Mouse (Mus musculus) forebrain, embryonic 14.5 days (tissue): ENCODE results near the gene Rab11fip3. TPM values are rescaled to one million over a fixed set of nuclear protein-coding genes. Genes with fewer than 3 reads are reported as not detected.
"Not testable (repeated sequence)": the region's sequence is repeated elsewhere in the genome, so short reads cannot be mapped to it uniquely, and the experiment has no call there.

Experiments
- ATAC-seq: fragments of 200-750 bp; cut with Nextera tagmentation; 2 replicates; pipeline ENCODE4 v1.8.0; 2017; ENCODE audit warnings: mild to moderate bottlenecking, moderate library complexity
- DNase-seq: peaks from one replicate; pipeline ENCODE4 v3.0.0-alpha.2; 2015; ENCODE audit warnings: low spot score
- H3K27ac ChIP-seq: fragments of 300-500 bp; sonication (generic); 2 replicates; pipeline ENCODE4 v1.5.1; 2014; ENCODE audit warnings: low read depth, mild to moderate bottlenecking, control low read depth, low read length, moderate library complexity
- H3K27me3 ChIP-seq: fragments of 300-500 bp; sonication (generic); replicated peaks from 2 replicates; pipeline ENCODE4 v1.6.1; 2014; ENCODE audit warnings: low read length, control low read depth, mixed read lengths; ENCODE audit not compliant: control insufficient read depth, insufficient read depth
- H3K36me3 ChIP-seq: fragments of 300-500 bp; sonication (generic); 2 replicates; pipeline ENCODE4 v1.6.1; 2014; ENCODE audit warnings: low read length, control low read depth; ENCODE audit not compliant: control insufficient read depth, insufficient read depth
- H3K4me1 ChIP-seq: fragments of 300-500 bp; sonication (generic); 2 replicates; pipeline ENCODE4 v1.6.1; 2014; ENCODE audit warnings: antibody characterized with exemption, low read length, control low read depth; ENCODE audit not compliant: control insufficient read depth, insufficient read depth
- H3K4me2 ChIP-seq: fragments of 300-500 bp; sonication (generic); 2 replicates; pipeline ENCODE4 v1.6.1; 2014; ENCODE audit warnings: mild to moderate bottlenecking, control low read depth, low read length
- H3K4me3 ChIP-seq: fragments of 300-500 bp; sonication (generic); 2 replicates; pipeline ENCODE4 v1.5.1; 2014; ENCODE audit warnings: low read depth, low read length, control low read depth
- H3K9ac ChIP-seq: fragments of 300-500 bp; sonication (generic); 2 replicates; pipeline ENCODE4 v1.6.1; 2014; ENCODE audit warnings: mild to moderate bottlenecking, low read length, control low read depth, moderate library complexity
- H3K9me3 ChIP-seq: fragments of 300-500 bp; sonication (generic); replicated peaks from 2 replicates; pipeline ENCODE4 v1.6.1; 2016; ENCODE audit warnings: low read length, control low read depth, mixed read lengths; ENCODE audit not compliant: control insufficient read depth
- WGBS: fragments of 180-500 bp; shearing (Covaris S2); extraction: QIAGEN DNeasy Blood & Tissue Kit; methylation state at CpG from one replicate; pipeline ENCODE4 v1.1.7; 2014; 5-methylcytosine and 5-hydroxymethylcytosine counted together
- polyA plus RNA-seq: library from polyadenylated mRNA; unstranded; fragments of >200 nt; fragmentation: Nextera tagmentation; extraction: Ambion mirVana; gene quantifications from 2 replicates; pipeline ENCODE4 v1.2.1, GENCODE M21; 2014

The Rab11fip3 gene
- polyA plus RNA-seq, 1 experiment from 2014 or later = 15.2 TPM

GRCm38 (mm10) chr17:26112751-26113150 lies 43.4 kb upstream of the Rab11fip3 start:
- Histone ChIP-seq H3K36me3 (no peaks in the 10 kb centered on the region), H3K4me2 (peak overlapping the region; percentile 95), H3K4me3 (peak overlapping the region; percentile 72), H3K9me3 (no peaks in the 10 kb centered on the region), H3K4me1 (peaks cover 7% of the 10 kb centered on the region; the same call in 1 of the 2 replicates), H3K27me3 (peaks cover 26% of the 10 kb centered on the region), H3K27ac (no peak overlapping the region), H3K9ac (peak overlapping the region; percentile 79)
- DNase-seq (no peak), ATAC-seq (no peak)
- 22% methylated on average over 14 of the region's 14 CpGs for WGBS

GRCm38 (mm10) chr17:26111722-26112121 lies 42.4 kb upstream of the Rab11fip3 start:
- no peak overlapping the region for H3K4me2 ChIP-seq
- H3K27me3 ChIP-seq = peaks cover 26% of the 10 kb centered on the region
- H3K4me3 ChIP-seq = no peak overlapping the region
- no peak overlapping the region for H3K9ac ChIP-seq
- ATAC-seq = no peak
- WGBS = 20% methylated on average over 4 of the region's 4 CpGs
- DNase-seq = no peak
- no peak overlapping the region for H3K27ac ChIP-seq
- H3K9me3 ChIP-seq = no peaks in the 10 kb centered on the region
- H3K36me3 ChIP-seq = no peaks in the 10 kb centered on the region
- H3K4me1 ChIP-seq = peaks cover 7% of the 10 kb centered on the region; the same call in 1 of the 2 replicates

GRCm38 (mm10) chr17:26111024-26111423 lies 41.7 kb upstream of the Rab11fip3 start:
- 3% methylated on average over 4 of the region's 4 CpGs for WGBS
- DNase-seq (no peak), ATAC-seq (no peak)
- Histone ChIP-seq H3K9ac (no peak overlapping the region), H3K27me3 (peaks cover 26% of the 10 kb centered on the region), H3K4me1 (peaks cover 7% of the 10 kb centered on the region; the same call in 1 of the 2 replicates), H3K9me3 (no peaks in the 10 kb centered on the region), H3K36me3 (no peaks in the 10 kb centered on the region), H3K4me2 (no peak overlapping the region), H3K4me3 (no peak overlapping the region), H3K27ac (no peak overlapping the region)

GRCm38 (mm10) chr17:26110156-26110555 lies 40.8 kb upstream of the Rab11fip3 start:
- Histone ChIP-seq H3K36me3 (no peaks in the 10 kb centered on the region), H3K4me1 (peaks cover 7% of the 10 kb centered on the region; the same call in 1 of the 2 replicates), H3K4me2 (no peak overlapping the region), H3K4me3 (no peak overlapping the region), H3K9ac (no peak overlapping the region), H3K27ac (no peak overlapping the region), H3K9me3 (no peaks in the 10 kb centered on the region), H3K27me3 (peaks cover 18% of the 10 kb centered on the region)
- WGBS = 16% methylated on average over 4 of the region's 4 CpGs
- ATAC-seq (no peak), DNase-seq (no peak)

GRCm38 (mm10) chr17:26105619-26106018 lies 36.3 kb upstream of the Rab11fip3 start:
- ATAC-seq = no peak
- WGBS = 69% methylated on average over 4 of the region's 4 CpGs

GRCm38 (mm10) chr17:26101478-26101877 lies 32.1 kb upstream of the Rab11fip3 start:
- no peak overlapping the region for H3K4me2 ChIP-seq
- no peaks in the 10 kb centered on the region for H3K27me3 ChIP-seq
- H3K9me3 ChIP-seq = no peaks in the 10 kb centered on the region
- no peak overlapping the region for H3K9ac ChIP-seq
- no peak for DNase-seq
- H3K4me1 ChIP-seq = no peaks in the 10 kb centered on the region
- no peak for ATAC-seq
- 28% methylated on average over 4 of the region's 4 CpGs for WGBS
- no peaks in the 10 kb centered on the region for H3K36me3 ChIP-seq
- H3K27ac ChIP-seq = no peak overlapping the region
- no peak overlapping the region for H3K4me3 ChIP-seq

More at GRCm38 (mm10) chr17:26105619-26106018, 36.3 kb upstream of the Rab11fip3 start:
- DNase-seq = no peak
- H3K36me3 ChIP-seq = no peaks in the 10 kb centered on the region
- H3K4me3 ChIP-seq = no peak overlapping the region
- H3K27ac ChIP-seq = no peak overlapping the region
- H3K27me3 ChIP-seq = no peaks in the 10 kb centered on the region
- H3K4me2 ChIP-seq = no peak overlapping the region
- no peaks in the 10 kb centered on the region for H3K9me3 ChIP-seq
- H3K4me1 ChIP-seq = no peaks in the 10 kb centered on the region
- no peak overlapping the region for H3K9ac ChIP-seq

GRCm38 (mm10) chr17:26100166-26100565 lies 30.8 kb upstream of the Rab11fip3 start:
- no peak for DNase-seq

GRCm38 (mm10) chr17:26099316-26099715 lies 30.0 kb upstream of the Rab11fip3 start:
- not testable (repeated sequence) for ATAC-seq, H3K4me3 ChIP-seq, H3K9ac ChIP-seq, H3K4me2 ChIP-seq, H3K36me3 ChIP-seq, H3K27me3 ChIP-seq, H3K4me1 ChIP-seq, H3K27ac ChIP-seq, H3K9me3 ChIP-seq, DNase-seq
- 60% methylated on average over 3 of the region's 3 CpGs for WGBS

More at GRCm38 (mm10) chr17:26100166-26100565, 30.8 kb upstream of the Rab11fip3 start:
- 42% methylated on average over 2 of the region's 2 CpGs for WGBS
- ATAC-seq = no peak
- no peaks in the 10 kb centered on the region for H3K27me3 ChIP-seq
- H3K27ac ChIP-seq = no peak overlapping the region
- H3K4me3 ChIP-seq = no peak overlapping the region
- H3K4me2 ChIP-seq = no peak overlapping the region
- H3K4me1 ChIP-seq = no peaks in the 10 kb centered on the region
- no peak overlapping the region for H3K9ac ChIP-seq
- H3K36me3 ChIP-seq = no peaks in the 10 kb centered on the region
- H3K9me3 ChIP-seq = no peaks in the 10 kb centered on the region

- 91% methylated on average over 7 of the region's 7 CpGs for WGBS
- Histone ChIP-seq H3K36me3 (no peaks in the 10 kb centered on the region), H3K27me3 (no peaks in the 10 kb centered on the region), H3K27ac (no peak overlapping the region), H3K4me2 (no peak overlapping the region), H3K4me1 (peaks cover 4% of the 10 kb centered on the region; the same call in 1 of the 2 replicates), H3K9ac (no peak overlapping the region), H3K9me3 (no peaks in the 10 kb centered on the region), H3K4me3 (no peak overlapping the region)
- no peak for ATAC-seq
- no peak for DNase-seq
These were observed 29.1 kb upstream of the Rab11fip3 start for GRCm38 (mm10) chr17:26098461-26098860.
